Mouse (Mus musculus): ENCODE measurements around the gene Htra1. TPM values are rescaled to one million over a fixed set of nuclear protein-coding genes. Genes with fewer than 3 reads are reported as not detected.

Gene Htra1
- 37.7 and 47.4 TPM in 2 replicates for polyA plus RNA-seq (2012; rRNA removed)

GRCm38 (mm10) chr7:130935793-130936471 lies at the start of gene Htra1:
Htra1 (plus strand) TSS chr7:130936111.
- peaks cover 17% of the 10 kb centered on the region for H3K27me3 ChIP-seq (ENCODE audit: control insufficient read depth, insufficient read depth, low read length)
- no peaks in the 10 kb centered on the region for H3K36me3 ChIP-seq (ENCODE audit: control insufficient read depth, insufficient read depth, low read length)
- peak within 1 kb of the TSS; percentile 45 for H3K4me3 ChIP-seq (ENCODE audit: extremely low read depth, insufficient read depth, insufficient read length)
- 2% methylated on average over 70 of the region's 70 CpGs for whole genome bisulfite sequencing
- no peak within 1 kb of the TSS; the same call in 1 of the 2 replicates for H3K27ac ChIP-seq (ENCODE audit: insufficient read depth, low read length)
- no peak for TF ChIP-seq CTCF (IDR thresholded peaks at IDR 0.05; ENCODE audit: extremely low read depth, insufficient read depth, insufficient read length, insufficient replicate concordance)
- TF ChIP-seq POLR2A (IDR thresholded peaks at IDR 0.05; ENCODE audit: low read depth, low read length) = no peak
- peak in 1 of 2 experiments; percentile 25 for DNase-seq (ENCODE audit: low read depth in 1 of 2, low spot score in 2 of 2)
- H3K4me1 ChIP-seq (ENCODE audit: control insufficient read depth, insufficient read depth, insufficient read length) = peaks cover 9% of the 10 kb centered on the region; the same call in 1 of the 2 replicates

- Histone ChIP-seq H3K27me3 (ENCODE audit: control insufficient read depth, insufficient read depth, low read length) (no peaks in the 10 kb centered on the region), H3K27ac (ENCODE audit: insufficient read depth, low read length) (no peak overlapping the region), H3K4me3 (ENCODE audit: extremely low read depth, insufficient read depth, insufficient read length) (no peak overlapping the region), H3K4me1 (ENCODE audit: control insufficient read depth, insufficient read depth, insufficient read length) (peaks cover 3% of the 10 kb centered on the region; the same call in 1 of the 2 replicates), H3K36me3 (ENCODE audit: control insufficient read depth, insufficient read depth, low read length) (peaks cover 4% of the 10 kb centered on the region; the same call in 1 of the 2 replicates)
- WGBS = 25% methylated on average over 3 of the region's 3 CpGs
- no peak for TF ChIP-seq POLR2A (IDR thresholded peaks at IDR 0.05; ENCODE audit: low read depth, low read length)
- no peak for TF ChIP-seq CTCF (IDR thresholded peaks at IDR 0.05; ENCODE audit: extremely low read depth, insufficient read depth, insufficient read length, insufficient replicate concordance)
- no peak for DNase-seq (ENCODE audit: low read depth in 1 of 2, low spot score in 2 of 2)
These were observed 49.7 kb upstream of the Htra1 start for GRCm38 (mm10) chr7:130886246-130886645.

GRCm38 (mm10) chr7:130887946-130888345 lies 48.0 kb upstream of the Htra1 start:
- no peak overlapping the region for H3K27ac ChIP-seq (ENCODE audit: insufficient read depth, low read length)
- peaks cover 5% of the 10 kb centered on the region for H3K36me3 ChIP-seq (ENCODE audit: control insufficient read depth, insufficient read depth, low read length)
- H3K4me1 ChIP-seq (ENCODE audit: control insufficient read depth, insufficient read depth, insufficient read length) = peaks cover 11% of the 10 kb centered on the region; the same call in 1 of the 2 replicates
- no peak overlapping the region for H3K4me3 ChIP-seq (ENCODE audit: extremely low read depth, insufficient read depth, insufficient read length)
- no peak for TF ChIP-seq POLR2A (IDR thresholded peaks at IDR 0.05; ENCODE audit: low read depth, low read length)
- no peak for TF ChIP-seq CTCF (IDR thresholded peaks at IDR 0.05; ENCODE audit: extremely low read depth, insufficient read depth, insufficient read length, insufficient replicate concordance)
- no peak for DNase-seq (ENCODE audit: low read depth in 1 of 2, low spot score in 2 of 2)
- no peaks in the 10 kb centered on the region for H3K27me3 ChIP-seq (ENCODE audit: control insufficient read depth, insufficient read depth, low read length)
- WGBS = 84% methylated on average over 3 of the region's 3 CpGs

GRCm38 (mm10) chr7:130890871-130891270 lies 45.0 kb upstream of the Htra1 start:
- H3K4me1 ChIP-seq (ENCODE audit: control insufficient read depth, insufficient read depth, insufficient read length) = peaks cover 10% of the 10 kb centered on the region; the same call in 1 of the 2 replicates
- H3K27me3 ChIP-seq (ENCODE audit: control insufficient read depth, insufficient read depth, low read length) = no peaks in the 10 kb centered on the region
- 89% methylated on average over 2 of the region's 2 CpGs for WGBS
- TF ChIP-seq POLR2A (IDR thresholded peaks at IDR 0.05; ENCODE audit: low read depth, low read length) (no peak), CTCF (IDR thresholded peaks at IDR 0.05; ENCODE audit: extremely low read depth, insufficient read depth, insufficient read length, insufficient replicate concordance) (no peak)
- peaks cover 5% of the 10 kb centered on the region for H3K36me3 ChIP-seq (ENCODE audit: control insufficient read depth, insufficient read depth, low read length)
- no peak overlapping the region for H3K4me3 ChIP-seq (ENCODE audit: extremely low read depth, insufficient read depth, insufficient read length)
- DNase-seq (ENCODE audit: low read depth in 1 of 2, low spot score in 2 of 2) = no peak
- no peak overlapping the region for H3K27ac ChIP-seq (ENCODE audit: insufficient read depth, low read length)

GRCm38 (mm10) chr7:130892973-130893372 lies 42.9 kb upstream of the Htra1 start:
- Histone ChIP-seq H3K4me3 (ENCODE audit: extremely low read depth, insufficient read depth, insufficient read length) (no peak overlapping the region), H3K27ac (ENCODE audit: insufficient read depth, low read length) (peak overlapping the region; percentile 44), H3K36me3 (ENCODE audit: control insufficient read depth, insufficient read depth, low read length) (peaks cover 4% of the 10 kb centered on the region), H3K27me3 (ENCODE audit: control insufficient read depth, insufficient read depth, low read length) (no peaks in the 10 kb centered on the region), H3K4me1 (ENCODE audit: control insufficient read depth, insufficient read depth, insufficient read length) (peaks cover 7% of the 10 kb centered on the region; the same call in 1 of the 2 replicates)
- TF ChIP-seq POLR2A (IDR thresholded peaks at IDR 0.05; ENCODE audit: low read depth, low read length) = no peak
- TF ChIP-seq CTCF (IDR thresholded peaks at IDR 0.05; ENCODE audit: extremely low read depth, insufficient read depth, insufficient read length, insufficient replicate concordance) = no peak
- 28% methylated on average over 6 of the region's 6 CpGs for WGBS
- DNase-seq (ENCODE audit: low read depth in 1 of 2, low spot score in 2 of 2) = peak; percentile 22

- WGBS = 76% methylated on average over 9 of the region's 9 CpGs
- TF ChIP-seq CTCF (IDR thresholded peaks at IDR 0.05; ENCODE audit: extremely low read depth, insufficient read depth, insufficient read length, insufficient replicate concordance) = no peak
- TF ChIP-seq POLR2A (IDR thresholded peaks at IDR 0.05; ENCODE audit: low read depth, low read length) = no peak
- H3K4me1 ChIP-seq (ENCODE audit: control insufficient read depth, insufficient read depth, insufficient read length) = peaks cover 7% of the 10 kb centered on the region; the same call in 1 of the 2 replicates
These were observed 40.8 kb upstream of the Htra1 start for GRCm38 (mm10) chr7:130894931-130895617.

More at GRCm38 (mm10) chr7:130894931-130895617, 40.8 kb upstream of the Htra1 start:
- H3K27me3 ChIP-seq (ENCODE audit: control insufficient read depth, insufficient read depth, low read length) = no peaks in the 10 kb centered on the region
- DNase-seq (ENCODE audit: low read depth in 1 of 2, low spot score in 2 of 2) = no peak
- peaks cover 4% of the 10 kb centered on the region; the same call in 1 of the 2 replicates for H3K36me3 ChIP-seq (ENCODE audit: control insufficient read depth, insufficient read depth, low read length)
- H3K4me3 ChIP-seq (ENCODE audit: extremely low read depth, insufficient read depth, insufficient read length) = no peak overlapping the region
- no peak overlapping the region for H3K27ac ChIP-seq (ENCODE audit: insufficient read depth, low read length)
